Mouse (Mus musculus) layer of hippocampus, adult 9-11 months (tissue): ENCODE measurements around the gene Kbtbd12.

Source experiments
- DNase-seq: peaks from one replicate; pipeline ENCODE4 v3.0.0; 2022

Kbtbd12 gene

GRCm38 (mm10) chr6:88626462-88626861, 11.3 kb downstream of the Kbtbd12 start:
- no peak for DNase-seq

- DNase-seq: no peak
These were observed 15.8 kb downstream of the Kbtbd12 start for GRCm38 (mm10) chr6:88621816-88622481.

GRCm38 (mm10) chr6:88619542-88619941, 18.2 kb downstream of the Kbtbd12 start:
- no peak for DNase-seq

DNA sequence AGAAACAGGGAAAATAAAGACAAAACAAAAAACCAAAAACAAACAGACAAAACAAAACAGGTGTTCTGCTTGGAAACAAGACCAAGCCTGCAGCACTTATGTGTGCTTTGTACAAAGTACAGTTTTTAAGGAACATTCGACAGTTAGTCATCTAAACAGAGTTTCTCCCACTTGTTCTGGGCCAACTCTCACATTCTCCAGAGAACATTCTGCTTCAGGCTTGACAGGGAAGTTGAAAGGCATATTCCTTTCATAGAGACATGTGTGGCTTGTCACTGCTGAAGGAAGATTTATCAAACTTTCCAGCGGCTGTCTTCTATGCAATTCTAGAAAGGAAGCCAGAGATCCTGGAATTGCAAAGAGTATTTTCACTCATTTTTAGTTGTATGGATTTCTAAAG, 22.4 kb downstream of the Kbtbd12 start:
- no peak for DNase-seq

GRCm38 (mm10) chr6:88606417-88606816, 31.3 kb downstream of the Kbtbd12 start:
- no peak for DNase-seq

- no peak for DNase-seq
These were observed 32.0 kb downstream of the Kbtbd12 start for GRCm38 (mm10) chr6:88605715-88606114.

GRCm38 (mm10) chr6:88605235-88605634, 32.5 kb downstream of the Kbtbd12 start:
- DNase-seq: no peak

DNA sequence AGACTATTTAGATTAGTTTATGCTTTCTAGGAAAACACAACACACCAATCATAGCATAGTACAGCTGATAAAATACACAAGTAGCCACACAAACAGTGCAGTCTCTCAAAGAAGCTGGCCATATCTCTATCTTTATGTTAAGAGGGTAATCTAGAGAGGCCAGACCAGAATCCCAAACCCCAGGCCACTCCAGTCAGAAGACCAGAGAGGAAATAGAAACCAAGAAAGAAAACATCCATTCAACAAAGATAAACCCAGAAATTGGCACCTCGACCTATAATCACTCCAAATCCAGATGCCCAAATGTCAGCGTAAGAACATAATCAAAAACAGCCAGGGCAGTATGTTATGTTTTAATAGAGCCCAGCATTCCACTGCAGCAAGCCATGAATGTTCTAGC, 41.6 kb downstream of the Kbtbd12 start:
- no peak for DNase-seq

GRCm38 (mm10) chr6:88592367-88592766, 45.4 kb downstream of the Kbtbd12 start:
- DNase-seq: no peak

- DNase-seq: no peak
These were observed 47.5 kb downstream of the Kbtbd12 start for GRCm38 (mm10) chr6:88590231-88590630.

DNA sequence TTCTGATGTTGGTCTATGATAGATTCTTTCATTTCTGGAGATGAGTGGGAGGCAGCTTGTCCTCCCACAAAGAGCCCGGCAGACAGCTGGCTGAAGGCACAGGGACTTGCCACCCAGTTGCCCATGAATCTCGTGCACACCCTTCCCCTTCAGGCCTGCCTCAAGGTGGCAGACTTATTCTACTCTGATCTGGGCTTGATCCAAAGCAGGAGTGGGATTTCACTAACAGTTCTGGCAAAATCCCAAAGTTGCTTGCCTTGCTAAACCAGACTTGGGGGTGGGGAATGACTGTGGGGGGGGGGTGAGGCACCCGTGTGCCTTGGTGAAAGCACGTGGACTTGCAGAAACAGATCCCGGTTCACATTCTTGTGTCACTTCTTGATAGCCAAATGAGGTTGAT, 48.2 kb downstream of the Kbtbd12 start:
- DNase-seq: peak; percentile 30

- DNase-seq: no peak
These were observed 49.0 kb downstream of the Kbtbd12 start for GRCm38 (mm10) chr6:88588581-88589256.

DNA sequence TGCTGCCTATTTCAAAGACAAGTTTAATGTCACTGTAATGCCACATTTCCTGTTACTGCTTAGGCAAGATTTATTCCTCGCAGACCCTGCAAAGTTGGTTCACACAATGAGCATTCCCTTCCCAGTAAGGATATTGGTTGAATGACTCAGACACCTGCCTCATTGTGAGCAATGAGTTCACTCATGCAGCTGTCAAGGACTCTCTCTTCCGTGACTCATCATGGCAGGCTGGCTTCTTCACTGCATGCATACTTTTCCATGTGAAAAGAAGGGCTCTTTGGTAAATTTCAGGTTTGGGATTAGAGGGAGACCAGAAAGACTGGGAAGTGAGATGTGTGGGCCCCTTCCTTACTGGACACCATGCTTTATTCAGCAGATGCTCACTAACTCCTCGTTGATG, 50.7 kb downstream of the Kbtbd12 start:
- no peak for DNase-seq

DNA sequence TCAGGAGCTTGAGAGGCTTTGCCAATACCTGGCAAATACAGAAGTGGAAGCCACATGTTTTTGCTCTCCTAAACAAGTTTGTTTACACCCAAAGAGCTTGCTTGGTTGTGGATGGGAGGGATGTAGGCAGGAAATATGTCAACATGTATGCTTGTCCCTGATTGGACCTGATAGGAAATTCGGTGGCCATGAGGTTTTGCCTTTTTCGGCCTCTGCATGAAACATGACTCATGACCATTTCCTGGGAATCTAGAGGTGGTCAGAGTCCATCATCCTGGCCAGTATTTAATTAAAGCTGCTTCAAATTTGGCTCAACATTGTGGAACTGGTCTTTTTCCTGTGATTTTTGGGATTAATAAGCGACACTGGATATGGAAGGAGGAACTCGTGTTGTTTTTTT, 53.8 kb downstream of the Kbtbd12 start:
- no peak for DNase-seq

- DNase-seq: no peak
These were observed 61.3 kb downstream of the Kbtbd12 start for GRCm38 (mm10) chr6:88576495-88576894.

- no peak for DNase-seq
These were observed 71.1 kb downstream of the Kbtbd12 start for GRCm38 (mm10) chr6:88566676-88567075.

- no peak for DNase-seq
These were observed 72.7 kb downstream of the Kbtbd12 start for GRCm38 (mm10) chr6:88565033-88565432.

DNA sequence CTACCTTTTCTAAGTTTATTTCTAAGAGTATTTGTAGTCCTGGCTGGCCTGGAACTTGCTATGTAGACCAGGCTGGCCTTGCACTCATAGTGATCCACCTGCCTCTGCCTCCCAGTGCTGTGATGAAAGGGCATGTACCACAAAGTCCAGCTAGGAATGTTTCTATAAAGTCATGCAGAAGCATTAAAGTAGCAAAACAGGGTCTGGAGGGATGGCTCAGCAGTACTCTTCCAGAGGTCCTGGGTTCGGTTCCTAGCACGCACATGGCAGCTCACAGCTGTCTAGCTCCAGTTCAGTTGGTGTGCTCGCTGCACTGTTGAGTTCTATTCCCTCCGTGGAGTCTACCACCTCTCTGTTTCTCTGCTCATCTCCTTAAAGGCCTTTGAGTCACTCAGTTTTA, 77.6 kb downstream of the Kbtbd12 start:
- no peak for DNase-seq

DNA sequence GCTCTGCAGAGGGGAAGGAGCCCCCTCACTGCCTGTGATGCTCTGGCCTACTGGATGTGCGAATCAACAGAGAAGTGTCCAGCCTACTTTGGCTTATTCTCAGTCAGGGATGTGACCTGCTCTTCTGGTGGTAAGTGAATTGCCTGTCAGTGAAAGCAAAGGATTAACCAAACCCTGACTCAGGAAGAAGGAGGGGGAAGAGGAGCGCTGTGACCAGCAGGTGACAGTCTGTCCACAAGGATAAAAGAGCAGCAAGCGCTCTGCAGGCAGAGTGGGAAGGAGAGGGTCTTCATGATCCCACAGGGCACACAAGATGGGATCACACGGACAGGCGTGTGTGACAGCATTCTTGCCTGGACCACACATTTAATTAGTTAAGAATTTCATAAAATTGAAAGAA, 78.1 kb downstream of the Kbtbd12 start:
- no peak for DNase-seq

- DNase-seq: no peak
These were observed 79.7 kb downstream of the Kbtbd12 start for GRCm38 (mm10) chr6:88558076-88558475.

GRCm38 (mm10) chr6:88557548-88557947, 80.2 kb downstream of the Kbtbd12 start:
- no peak for DNase-seq

- DNase-seq: no peak
These were observed 87.8 kb downstream of the Kbtbd12 start for GRCm38 (mm10) chr6:88549916-88550315.

DNA sequence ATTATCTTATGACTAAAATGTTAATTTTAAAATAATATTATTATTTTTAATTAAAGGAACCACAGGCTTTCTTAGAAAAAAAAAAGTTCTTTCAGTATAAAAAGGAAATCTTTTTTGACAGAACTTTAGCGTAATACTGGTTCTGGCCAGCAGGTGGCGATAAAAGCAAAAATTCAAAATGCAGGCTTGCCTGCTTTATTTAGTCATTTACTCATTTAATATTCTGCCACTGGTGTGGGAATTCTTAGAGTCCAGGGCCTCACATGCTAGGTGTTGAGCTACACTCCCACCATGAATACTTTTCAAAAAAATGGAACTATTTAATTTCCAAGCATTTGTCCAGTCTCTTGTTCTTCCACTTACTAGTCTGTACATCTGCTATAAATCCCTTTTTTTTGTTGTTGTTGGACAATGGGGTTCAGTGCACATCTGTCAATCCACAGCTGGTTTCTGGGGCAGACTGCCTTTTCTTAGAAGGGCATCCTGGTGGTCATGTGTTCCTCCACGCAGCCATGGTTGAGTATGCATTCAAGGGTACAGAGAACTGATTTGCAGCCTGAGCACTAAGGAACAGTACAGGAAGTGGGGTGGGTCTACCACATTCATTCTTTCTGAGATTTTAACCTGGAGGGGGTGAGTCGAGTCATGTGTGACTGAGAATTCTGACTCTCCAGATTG, 88.5 kb downstream of the Kbtbd12 start:
- no peak for DNase-seq

DNA sequence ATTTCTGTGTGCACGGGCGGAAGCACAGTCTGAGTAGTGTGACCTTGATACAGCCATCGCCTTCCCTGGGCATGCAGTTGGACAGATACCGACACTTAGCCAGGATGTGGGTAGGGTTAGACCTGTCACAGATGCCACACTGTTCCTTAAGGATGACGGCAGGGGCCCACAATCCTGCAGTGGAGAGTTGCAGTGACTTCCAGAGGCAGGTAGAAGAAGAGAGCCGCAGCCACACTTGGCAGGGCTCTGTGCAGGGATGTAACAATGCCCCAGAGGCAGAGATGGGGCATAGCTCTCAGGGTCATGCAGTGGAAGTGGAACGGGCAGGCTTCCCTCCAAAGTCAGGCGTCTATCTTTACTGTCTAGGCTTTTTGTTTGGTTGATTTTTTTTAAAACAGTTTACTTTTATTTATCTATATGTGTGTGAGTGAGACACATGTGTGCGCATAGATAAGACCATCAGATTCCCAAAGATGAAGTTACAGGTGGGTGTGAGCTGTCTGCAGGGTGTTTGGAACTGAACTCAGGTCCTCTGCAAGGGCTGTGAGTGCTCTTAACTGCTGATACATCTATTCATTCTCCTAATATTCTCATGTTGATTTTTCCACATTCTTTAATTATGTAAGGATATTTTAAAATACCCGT, 89.2 kb downstream of the Kbtbd12 start:
- DNase-seq: no peak
